22 mouse cellular contexts compared by ENCODE assay signal in genomic region chr7:129729709-129730238, GRCm38 (mm10).
A peak's percentile ranks its signal among the peaks of the same experiment; 100 is the strongest.
DNase-seq lines count a peak whose midpoint lies in the region; ATAC-seq and TF ChIP-seq lines count a peak whose summit lies in the region.
"Had no signal": no experiment of that assay in that cellular context is flagged by ENCODE, and none has a peak within 500 bp of the region (broad histone marks: within the 10 kb centered on the region; RNA-seq: fewer than 3 reads in every experiment).

No protein-coding gene starts in this region.

- no peak for TF ChIP-seq POLR2A in limb, embryonic 14.5 days (IDR thresholded peaks at IDR 0.05; ENCODE audit: borderline replicate concordance, extremely low read depth, insufficient read depth, insufficient read length)

- H3K4me2 ChIP-seq in kidney, embryonic 14.5 days (replicated peaks; ENCODE audit: low read depth, low read length), result no peak overlapping the region
- no peak overlapping the region for H3K4me2 ChIP-seq in limb, embryonic 14.5 days (replicated peaks; ENCODE audit: low read depth, low read length, severe bottlenecking)
- no peak overlapping the region for H3K4me2 ChIP-seq in intestine, embryonic 15.5 days (replicated peaks)
- H3K4me2 ChIP-seq in stomach, embryonic 15.5 days, result peak overlapping the region; percentile 13; the same call in 1 of the 2 replicates
- H3K4me2 ChIP-seq: heart, embryonic 15.5 days; midbrain, embryonic 15.5 days had no signal

- H3K4me1 ChIP-seq in kidney, embryonic 14.5 days (ENCODE audit: control insufficient read depth, insufficient read depth, low read length), result peaks cover 8% of the 10 kb centered on the region
- H3K4me1 ChIP-seq in limb, embryonic 14.5 days (ENCODE audit: control insufficient read depth, insufficient read depth, low read length), result 0 out of 2 replicates have a peak, but pooled peaks cover 9% of the 10 kb centered on the region
- H3K4me1 ChIP-seq in limb, embryonic 10.5 days, result peaks cover 9% of the 10 kb centered on the region
- peaks cover 19% of the 10 kb centered on the region; the same call in 1 of the 2 replicates for H3K4me1 ChIP-seq in intestine, embryonic 15.5 days (replicated peaks)
- H3K4me1 ChIP-seq in stomach, embryonic 15.5 days, result peaks cover 18% of the 10 kb centered on the region
- H3K4me1 ChIP-seq: forebrain, embryonic 10.5 days; hindbrain, embryonic 10.5 days; midbrain, embryonic 15.5 days had no signal

- no peak overlapping the region for H3K4me3 ChIP-seq in kidney, embryonic 14.5 days (ENCODE audit: low read length)
- H3K4me3 ChIP-seq in limb, embryonic 14.5 days (replicated peaks; ENCODE audit: low read length), result no peak overlapping the region
- no peak overlapping the region for H3K4me3 ChIP-seq in limb, embryonic 10.5 days
- H3K4me3 ChIP-seq in intestine, embryonic 15.5 days (replicated peaks), result no peak overlapping the region
- H3K4me3 ChIP-seq in stomach, embryonic 15.5 days (replicated peaks), result no peak overlapping the region
- H3K4me3 ChIP-seq: forebrain, embryonic 10.5 days; gastrocnemius, adult 2 months; heart, embryonic 15.5 days; hindbrain, embryonic 10.5 days; layer of hippocampus, adult 2 months; midbrain, embryonic 15.5 days; myocyte had no signal

- H3K27ac ChIP-seq in kidney, embryonic 14.5 days (ENCODE audit: low read depth, low read length), result 0 out of 2 replicates have a peak overlapping the region, but pooled peaks have one; percentile 17
- H3K27ac ChIP-seq in limb, embryonic 14.5 days (replicated peaks; ENCODE audit: low read depth, low read length), result 0 out of 2 replicates have a peak overlapping the region, but pooled peaks have one; percentile 13
- no peak overlapping the region for H3K27ac ChIP-seq in limb, embryonic 10.5 days
- peak overlapping the region; percentile 61 for H3K27ac ChIP-seq in intestine, embryonic 15.5 days
- H3K27ac ChIP-seq in stomach, embryonic 15.5 days, result peak overlapping the region; percentile 83
- H3K27ac ChIP-seq: forebrain, embryonic 10.5 days; gastrocnemius, adult 2 months; heart, embryonic 15.5 days; hindbrain, embryonic 10.5 days; hindbrain, postnatal 0 days; layer of hippocampus, adult 2 months; midbrain, embryonic 15.5 days had no signal

- no peak for DNase-seq in kidney, postnatal 36 days
- DNase-seq in limb, embryonic 14.5 days (ENCODE audit: low spot score), result no peak
- no peak for DNase-seq in limb, embryonic 10.5 days (ENCODE audit: low spot score)
- DNase-seq in gastrocnemius, adult 8-10 months (ENCODE audit: low spot score in 2 of 2), result no peak
- DNase-seq: adrenal gland, postnatal 25 days; cerebellum, adult 18-20 months; cerebellum, postnatal 36 days; gastrocnemius, adult 2 months; liver; thymus, adult 18-20 months; thymus, postnatal 4 days had no signal

- H3K27me3 ChIP-seq in kidney, embryonic 14.5 days (ENCODE audit: control insufficient read depth, insufficient read depth, low read length), result no peaks in the 10 kb centered on the region
- no peaks in the 10 kb centered on the region for H3K27me3 ChIP-seq in limb, embryonic 14.5 days (ENCODE audit: control insufficient read depth, insufficient read depth, low read length)
- H3K27me3 ChIP-seq in limb, embryonic 10.5 days (ENCODE audit: low read depth, poor library complexity, severe bottlenecking), result no peaks in the 10 kb centered on the region
- H3K27me3 ChIP-seq in intestine, embryonic 15.5 days (replicated peaks), result no peaks in the 10 kb centered on the region
- no peaks in the 10 kb centered on the region for H3K27me3 ChIP-seq in stomach, embryonic 15.5 days (replicated peaks)
- H3K27me3 ChIP-seq: CH12.LX; heart, embryonic 15.5 days; midbrain, embryonic 15.5 days had no signal

- no peaks in the 10 kb centered on the region for H3K36me3 ChIP-seq in kidney, embryonic 14.5 days (ENCODE audit: control insufficient read depth, insufficient read depth, low read length)
- no peaks in the 10 kb centered on the region for H3K36me3 ChIP-seq in limb, embryonic 14.5 days (ENCODE audit: control insufficient read depth, insufficient read depth, low read length)
- no peaks in the 10 kb centered on the region for H3K36me3 ChIP-seq in limb, embryonic 10.5 days
- no peaks in the 10 kb centered on the region for H3K36me3 ChIP-seq in intestine, embryonic 15.5 days
- H3K36me3 ChIP-seq in stomach, embryonic 15.5 days, result no peaks in the 10 kb centered on the region
- H3K36me3 ChIP-seq: forebrain, embryonic 10.5 days; heart, embryonic 15.5 days; hindbrain, embryonic 10.5 days; midbrain, embryonic 15.5 days had no signal

- no peaks in the 10 kb centered on the region for H3K9me3 ChIP-seq in kidney, embryonic 14.5 days (ENCODE audit: control insufficient read depth, low read length)
- H3K9me3 ChIP-seq in limb, embryonic 14.5 days (ENCODE audit: control insufficient read depth, low read length), result no peaks in the 10 kb centered on the region
- no peaks in the 10 kb centered on the region for H3K9me3 ChIP-seq in limb, embryonic 10.5 days (replicated peaks)
- no peaks in the 10 kb centered on the region for H3K9me3 ChIP-seq in intestine, embryonic 15.5 days
- no peaks in the 10 kb centered on the region for H3K9me3 ChIP-seq in stomach, embryonic 15.5 days
- H3K9me3 ChIP-seq: forebrain, embryonic 10.5 days; heart, embryonic 15.5 days; hindbrain, embryonic 10.5 days; midbrain, embryonic 15.5 days had no signal

- WGBS in kidney, embryonic 14.5 days, result 42% methylated on average over 11 of the region's 11 CpGs
- WGBS in limb, embryonic 14.5 days, result 52% methylated on average over 11 of the region's 11 CpGs
- WGBS in limb, embryonic 10.5 days, result 80% methylated on average over 11 of the region's 11 CpGs
- 37% methylated on average over 11 of the region's 11 CpGs for WGBS in intestine, embryonic 15.5 days
- WGBS in stomach, embryonic 15.5 days, result 42% methylated on average over 11 of the region's 11 CpGs

- H3K9ac ChIP-seq in kidney, embryonic 14.5 days (ENCODE audit: low read depth, low read length), result no peak overlapping the region
- no peak overlapping the region for H3K9ac ChIP-seq in limb, embryonic 14.5 days (ENCODE audit: low read depth, low read length, severe bottlenecking)
- no peak overlapping the region for H3K9ac ChIP-seq in intestine, embryonic 15.5 days
- H3K9ac ChIP-seq in stomach, embryonic 15.5 days, result no peak overlapping the region
- H3K9ac ChIP-seq: heart, embryonic 15.5 days; midbrain, embryonic 15.5 days had no signal

- ATAC-seq in kidney, embryonic 14.5 days (ENCODE audit: low FRiP score, low TSS enrichment), result no peak
- 0 out of 2 replicates have a peak, but pooled peaks have one; percentile 12 for ATAC-seq in limb, embryonic 14.5 days (ENCODE audit: low FRiP score, low read depth)
- peak; percentile 55 for ATAC-seq in intestine, embryonic 15.5 days
- no peak for ATAC-seq in stomach, embryonic 15.5 days (ENCODE audit: insufficient read depth, low FRiP score, low read depth)
- ATAC-seq: hindbrain, postnatal 0 days; midbrain, embryonic 15.5 days had no signal

Comparison
In these comparisons a context has a peak if more than half of its experiments do, and no peak if none do; other contexts are left out.
1. ATAC-seq: peak in limb, embryonic 14.5 days (single experiment) and intestine, embryonic 15.5 days (single experiment); none in kidney, embryonic 14.5 days (single experiment) and stomach, embryonic 15.5 days (single experiment).